Mouse (Mus musculus) MEL (cell line): Measurements from ENCODE around the gene Tmsb4x. TPM values are rescaled to one million over a fixed set of nuclear protein-coding genes. Genes with fewer than 3 reads are reported as not detected.

ENCODE experiments used
- DNase-seq: peaks from one replicate; pipeline ENCODE4 v3.0.0; 2011; ENCODE audit warnings: low read depth, low spot score
- H3K27ac ChIP-seq: 2 replicates; pipeline ENCODE4 v1.5.1; 2012; ENCODE audit warnings: low read depth, mild to moderate bottlenecking, control low read depth, low read length, moderate library complexity; ENCODE audit not compliant: control insufficient read depth
- H3K27me3 ChIP-seq, 2 experiments: fragments of 150-350 bp in 1 of 2; sonication (generic) in 1 of 2; 2 replicates each; pipeline ENCODE4 v1.6.1; 2012; ENCODE audit warnings: low read length in 2 of 2, mild to moderate bottlenecking in 2 of 2, improper control_type of control experiment in 1 of 2, moderate library complexity in 1 of 2; ENCODE audit not compliant: insufficient read depth in 2 of 2, control insufficient read depth in 1 of 2
- H3K36me3 ChIP-seq, 2 experiments: 2 replicates each; pipeline ENCODE4 v1.6.1; 2012 to 2014; ENCODE audit warnings: low read length in 2 of 2, improper control_type of control experiment in 1 of 2, inconsistent platforms in 1 of 2, mild to moderate bottlenecking in 1 of 2; ENCODE audit not compliant: insufficient read depth in 2 of 2, control insufficient read depth in 1 of 2
- H3K4me1 ChIP-seq, 2 experiments: fragments of 150-350 bp in 1 of 2; sonication (generic) in 1 of 2; 2 replicates each; pipeline ENCODE4 v1.6.1; 2012; ENCODE audit warnings: low read length in 2 of 2, improper control_type of control experiment in 1 of 2, mild to moderate bottlenecking in 1 of 2; ENCODE audit not compliant: insufficient read depth in 2 of 2, control insufficient read depth in 1 of 2
- H3K4me3 ChIP-seq, 2 experiments: fragments of 150-350 bp in 1 of 2; sonication (generic) in 1 of 2; 2 replicates each; pipeline ENCODE4 v1.5.1; 2012; ENCODE audit warnings: low read depth in 2 of 2, low read length in 2 of 2, mild to moderate bottlenecking in 2 of 2, moderate library complexity in 2 of 2, control low read depth in 1 of 2, improper control_type of control experiment in 1 of 2; ENCODE audit not compliant: control insufficient read depth in 1 of 2, insufficient read depth in 1 of 2
- H3K79me2 ChIP-seq: 2 replicates; pipeline ENCODE4 v1.6.1; 2012; ENCODE audit warnings: mild to moderate bottlenecking, low read length, moderate library complexity; ENCODE audit not compliant: control insufficient read depth, poor library complexity, insufficient read depth
- H3K9ac ChIP-seq: 2 replicates; pipeline ENCODE4 v1.6.1; 2012; ENCODE audit warnings: low read depth, mild to moderate bottlenecking, control low read depth, low read length, moderate library complexity; ENCODE audit not compliant: control insufficient read depth, poor library complexity, severe bottlenecking
- H3K9me3 ChIP-seq: fragments of 150-350 bp; sonication (generic); replicated peaks from 2 replicates; pipeline ENCODE4 v1.6.1; 2012; ENCODE audit warnings: mild to moderate bottlenecking, low read length, improper control_type of control experiment, moderate library complexity; ENCODE audit not compliant: insufficient read depth
- BHLHE40 ChIP-seq: IDR thresholded peaks from 2 replicates; pipeline ENCODE4 v1.6.1; 2012; ENCODE audit warnings: low read depth, mild to moderate bottlenecking, inconsistent platforms, low read length, improper control_type of control experiment, borderline replicate concordance
- CTCF ChIP-seq, 3 experiments: IDR thresholded peaks in 2 of 3; conservative IDR thresholded peaks in 1 of 3; 2 replicates each; pipeline ENCODE4 v1.5.1; 2011 to 2012; ENCODE audit warnings: low read length in 3 of 3, low read depth in 2 of 3, mild to moderate bottlenecking in 2 of 3, improper control_type of control experiment in 1 of 3, inconsistent platforms in 1 of 3, mixed read lengths in 1 of 3, moderate library complexity in 1 of 3; ENCODE audit not compliant: control insufficient read depth in 1 of 3, insufficient read depth in 1 of 3, poor library complexity in 1 of 3, severe bottlenecking in 1 of 3
- E2F4 ChIP-seq: IDR thresholded peaks from 2 replicates; pipeline ENCODE4 v1.6.1; 2011; ENCODE audit warnings: low read depth, low read length, improper control_type of control experiment, borderline replicate concordance
- GATA1 ChIP-seq: IDR thresholded peaks from 2 replicates; pipeline ENCODE4 v1.6.1; 2011; ENCODE audit warnings: low read depth, low read length, improper control_type of control experiment
- MAZ ChIP-seq: IDR thresholded peaks from 2 replicates; pipeline ENCODE4 v1.6.1; 2012; ENCODE audit warnings: low read depth, mild to moderate bottlenecking, inconsistent platforms, low read length, improper control_type of control experiment
- MXI1 ChIP-seq: IDR thresholded peaks from 2 replicates; pipeline ENCODE4 v1.6.1; 2011; ENCODE audit warnings: mild to moderate bottlenecking, low read depth, low read length, improper control_type of control experiment
- MYC ChIP-seq: IDR thresholded peaks from 2 replicates; pipeline ENCODE4 v1.6.1; 2011; ENCODE audit warnings: low read depth, mild to moderate bottlenecking, low read length, improper control_type of control experiment, moderate library complexity
- NELFE ChIP-seq: IDR thresholded peaks from 2 replicates; pipeline ENCODE4 v1.6.1; 2011; ENCODE audit warnings: low read depth, low read length, improper control_type of control experiment
- NRF1 ChIP-seq: IDR thresholded peaks from 2 replicates; pipeline ENCODE4 v1.6.1; 2014; ENCODE audit warnings: low read depth, mild to moderate bottlenecking, inconsistent platforms, low read length, improper control_type of control experiment, moderate library complexity; ENCODE audit not compliant: poor library complexity, insufficient read depth, severe bottlenecking
- RCOR1 ChIP-seq: IDR thresholded peaks from 2 replicates; pipeline ENCODE4 v1.6.1; 2012; ENCODE audit warnings: low read depth, mild to moderate bottlenecking, inconsistent platforms, low read length, improper control_type of control experiment
- SMC3 ChIP-seq: IDR thresholded peaks from 2 replicates; pipeline ENCODE4 v1.6.1; 2011; ENCODE audit warnings: low read depth, low read length, improper control_type of control experiment
- TAL1 ChIP-seq: IDR thresholded peaks from 2 replicates; pipeline ENCODE4 v1.6.1; 2012; ENCODE audit warnings: mild to moderate bottlenecking, inconsistent platforms, low read length, moderate library complexity, mixed read lengths
- TBP ChIP-seq: IDR thresholded peaks from 2 replicates; pipeline ENCODE4 v1.8.0; 2011; ENCODE audit warnings: low read depth, low read length, improper control_type of control experiment
- USF2 ChIP-seq, 2 experiments: IDR thresholded peaks; 2 replicates each; pipeline ENCODE4 v1.6.1; 2011 to 2012; ENCODE audit warnings: improper control_type of control experiment in 2 of 2, low read length in 2 of 2, borderline replicate concordance in 1 of 2, inconsistent platforms in 1 of 2, low read depth in 1 of 2, mild to moderate bottlenecking in 1 of 2; ENCODE audit not compliant: insufficient read depth in 1 of 2
- ZC3H11A ChIP-seq: IDR thresholded peaks from 2 replicates; pipeline ENCODE4 v1.6.1; 2012; ENCODE audit warnings: low read depth, mild to moderate bottlenecking, inconsistent platforms, low read length, improper control_type of control experiment
- ZMIZ1 ChIP-seq: IDR thresholded peaks from 2 replicates; pipeline ENCODE4 v1.6.1; 2012; ENCODE audit warnings: low read depth, mild to moderate bottlenecking, inconsistent platforms, low read length, improper control_type of control experiment, moderate library complexity
- ZNF384 ChIP-seq: IDR thresholded peaks from 2 replicates; pipeline ENCODE4 v1.6.1; 2012; ENCODE audit warnings: low read depth, mild to moderate bottlenecking, inconsistent platforms, low read length, improper control_type of control experiment
- polyA plus RNA-seq, 2 experiments: library from polyadenylated mRNA; stranded (reverse) in 1 of 2; unstranded in 1 of 2; fragments of >175 nt in 1 of 2; fragments of >200 nt in 1 of 2; gene quantifications; 2 replicates each; pipeline versions ENCODE4 v1.2.1 to v1.2.4; 2012; ENCODE audit warnings: low replicate concordance in 2 of 2, low read depth in 1 of 2; ENCODE audit not compliant: insufficient read length in 2 of 2, insufficient read depth in 1 of 2, missing spikeins in 1 of 2
- total RNA-seq: library from RNA; depleted of rRNA; stranded (reverse); fragments of 300-350 nt; gene quantifications from 2 replicates; pipeline ENCODE4 v1.2.3, GENCODE M21; 2012

Tmsb4x gene
- total and polyA plus RNA-seq, 3 experiments: not detected

DNA sequence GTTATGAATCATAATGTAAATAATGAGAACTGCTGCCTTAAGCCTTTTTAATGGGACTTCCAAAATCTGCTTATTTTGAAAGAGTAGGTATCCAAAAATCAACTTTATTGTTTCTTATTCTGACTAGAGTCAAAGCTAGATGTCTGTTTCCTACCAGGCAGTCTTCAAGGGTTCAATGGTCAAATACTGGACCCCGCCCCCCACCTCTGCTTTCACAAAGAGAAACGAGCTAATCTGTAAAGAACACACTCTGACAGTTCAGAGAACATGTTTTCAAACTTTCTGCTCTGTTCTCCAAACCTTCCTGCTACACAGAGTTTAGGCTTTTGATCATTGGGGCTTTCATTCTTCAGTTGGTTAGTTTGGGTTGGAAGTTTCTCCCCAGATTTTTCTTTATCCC, 22.8 kb downstream of the Tmsb4x start:
- no peaks in the 10 kb centered on the region for H3K36me3 ChIP-seq
- no peak overlapping the region for H3K9ac ChIP-seq
- H3K9me3 ChIP-seq: no peaks in the 10 kb centered on the region
- no peak overlapping the region for H3K27ac ChIP-seq
- H3K27me3 ChIP-seq: no peaks in the 10 kb centered on the region
- no peaks in the 10 kb centered on the region for H3K4me1 ChIP-seq
- H3K4me3 ChIP-seq: no peak overlapping the region
- no peaks in the 10 kb centered on the region for H3K79me2 ChIP-seq
- no peak for DNase-seq
- TF ChIP-seq NRF1 (no peak), SMC3 (no peak), ZNF384 (no peak), RCOR1 (no peak), E2F4 (no peak)

DNA sequence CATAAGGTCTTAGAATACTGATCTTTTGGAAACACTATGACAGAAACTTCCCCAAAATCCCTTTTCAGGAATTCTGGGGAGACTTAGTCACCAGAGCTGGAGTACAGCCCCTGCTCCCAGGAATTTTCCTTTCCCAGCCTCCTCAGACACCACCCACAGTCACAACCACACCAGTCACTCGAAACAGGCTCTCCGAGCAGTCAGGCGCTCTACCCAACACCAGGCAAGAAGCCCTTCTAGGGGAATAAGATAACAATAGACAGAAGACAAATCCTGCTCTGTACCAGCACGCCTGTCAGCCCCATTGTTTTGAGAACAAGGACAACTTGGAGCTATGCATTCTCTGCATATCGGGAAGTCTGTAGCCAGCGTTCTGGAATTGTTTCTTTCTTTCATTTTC, 25.6 kb downstream of the Tmsb4x start:
- Histone ChIP-seq H3K9me3 (no peaks in the 10 kb centered on the region), H3K4me3 (no peak overlapping the region), H3K79me2 (no peaks in the 10 kb centered on the region), H3K4me1 (no peaks in the 10 kb centered on the region), H3K9ac (no peak overlapping the region), H3K27ac (no peak overlapping the region), H3K27me3 (no peaks in the 10 kb centered on the region), H3K36me3 (no peaks in the 10 kb centered on the region)
- no peak for TF ChIP-seq TBP
- TF ChIP-seq CTCF (IDR thresholded peaks at IDR 0.05 in 2 of 3, conservative IDR thresholded peaks at IDR 0.05 in 1 of 3; ENCODE audit: control insufficient read depth in 1 of 3, insufficient read depth in 1 of 3, low read depth in 2 of 3, low read length in 3 of 3, poor library complexity in 1 of 3, severe bottlenecking in 1 of 3): no peak
- TF ChIP-seq NELFE: no peak
- no peak for TF ChIP-seq MYC
- no peak for TF ChIP-seq TAL1
- TF ChIP-seq MAZ: no peak
- TF ChIP-seq USF2 (IDR thresholded peaks at IDR 0.05; ENCODE audit: borderline replicate concordance in 1 of 2, insufficient read depth in 1 of 2, low read depth in 1 of 2, low read length in 2 of 2): no peak
- TF ChIP-seq ZMIZ1: no peak
- no peak for TF ChIP-seq ZC3H11A
- no peak for TF ChIP-seq BHLHE40
- TF ChIP-seq GATA1: no peak
- TF ChIP-seq MXI1: no peak
- no peak for TF ChIP-seq NRF1
- no peak for DNase-seq
